Mouse (Mus musculus): ENCODE results near the gene Grk1. TPM values are rescaled to one million over a fixed set of nuclear protein-coding genes. Genes with fewer than 3 reads are reported as not detected.
A peak's percentile ranks its signal among the peaks of the same experiment; 100 is the strongest.

Grk1 gene
- total RNA-seq (2021): not detected

GRCm38 (mm10) chr8:13404666-13405131 is at the start of gene Grk1:
Gene Grk1, plus strand, starts transcription at chr8:13405081.
- intact Hi-C loops (cut with DNase I): no loop called here
- DNase-seq (ENCODE audit: low spot score in 2 of 2): no peak

GRCm38 (mm10) chr8:13356221-13356620 is 48.7 kb upstream of the Grk1 start:
- intact Hi-C loops (cut with DNase I): no loop called here
- DNase-seq (ENCODE audit: low spot score in 2 of 2): no peak

- intact Hi-C loops (cut with DNase I): no loop called here
- DNase-seq (ENCODE audit: low spot score in 2 of 2): no peak
Observed at GRCm38 (mm10) chr8:13356681-13357080, 48.2 kb upstream of the Grk1 start.

GRCm38 (mm10) chr8:13360213-13360612 is 44.7 kb upstream of the Grk1 start:
- intact Hi-C loops (cut with DNase I): no loop called here
- DNase-seq (ENCODE audit: low spot score in 2 of 2): no peak

- DNase-seq (ENCODE audit: low spot score in 2 of 2): no peak
- intact Hi-C loops (cut with DNase I): no loop called here
Observed at GRCm38 (mm10) chr8:13361865-13362264, 43.0 kb upstream of the Grk1 start.

GRCm38 (mm10) chr8:13373151-13373662 is 31.7 kb upstream of the Grk1 start:
- DNase-seq (ENCODE audit: low spot score in 2 of 2): no peak
- intact Hi-C loops (cut with DNase I): no loop called here

GRCm38 (mm10) chr8:13381630-13382029 is 23.3 kb upstream of the Grk1 start:
- no peak for DNase-seq (ENCODE audit: low spot score in 2 of 2)
- intact Hi-C loops (cut with DNase I): no loop called here

GRCm38 (mm10) chr8:13382536-13382935 is 22.3 kb upstream of the Grk1 start:
- no peak for DNase-seq (ENCODE audit: low spot score in 2 of 2)
- intact Hi-C loops (cut with DNase I): no loop called here

GRCm38 (mm10) chr8:13382999-13383398 is 21.9 kb upstream of the Grk1 start:
- intact Hi-C loops (cut with DNase I): no loop called here
- DNase-seq (ENCODE audit: low spot score in 2 of 2): no peak

GRCm38 (mm10) chr8:13386366-13386765 is 18.5 kb upstream of the Grk1 start:
- intact Hi-C loops (cut with DNase I): no loop called here
- DNase-seq (ENCODE audit: low spot score in 2 of 2): no peak

- DNase-seq (ENCODE audit: low spot score in 2 of 2): no peak
- intact Hi-C loops (cut with DNase I): no loop called here
Observed at GRCm38 (mm10) chr8:13387728-13388127, 17.2 kb upstream of the Grk1 start.

- intact Hi-C loops (cut with DNase I): no loop called here
- no peak for DNase-seq (ENCODE audit: low spot score in 2 of 2)
Observed at GRCm38 (mm10) chr8:13388744-13389143, 16.1 kb upstream of the Grk1 start.

- no peak for DNase-seq (ENCODE audit: low spot score in 2 of 2)
- intact Hi-C loops (cut with DNase I): no loop called here
Observed at GRCm38 (mm10) chr8:13393869-13394268, 11.0 kb upstream of the Grk1 start.

- no peak for DNase-seq (ENCODE audit: low spot score in 2 of 2)
- intact Hi-C loops (cut with DNase I): no loop called here
Observed at GRCm38 (mm10) chr8:13396725-13397124, 8.2 kb upstream of the Grk1 start, which contains the start of gene Atp4b. Gene Atp4b, minus strand, starts transcription at chr8:13396825.

- intact Hi-C loops (cut with DNase I): no loop called here
- no peak for DNase-seq (ENCODE audit: low spot score in 2 of 2)
Observed at GRCm38 (mm10) chr8:13403517-13403916, 1.4 kb upstream of the Grk1 start.

- intact Hi-C loops (cut with DNase I): no loop called here
- DNase-seq (ENCODE audit: low spot score in 2 of 2): no peak
Observed at GRCm38 (mm10) chr8:13406011-13406410, 1.1 kb downstream of the Grk1 start.

GRCm38 (mm10) chr8:13411597-13411996 is 6.7 kb downstream of the Grk1 start:
- intact Hi-C loops (cut with DNase I): loop anchor here (5.0 to 10.0 kb wide), 2 partner anchors 136 to 343 kb away; partner anchors contain the start of gene Cdc16
- DNase-seq (ENCODE audit: low spot score in 2 of 2): peak; percentile 49 to 62

- DNase-seq (ENCODE audit: low spot score in 2 of 2): peak; percentile 18 to 42
- intact Hi-C loops (cut with DNase I): loop anchor here (2.0 to 10.0 kb wide), 3 partner anchors 50 to 342 kb away; partner anchors contain the start of gene Cdc16
Observed at GRCm38 (mm10) chr8:13412891-13413558, 8.1 kb downstream of the Grk1 start.

GRCm38 (mm10) chr8:13413823-13414390 is 9.0 kb downstream of the Grk1 start:
- intact Hi-C loops (cut with DNase I): loop anchor here (2.0 to 10.0 kb wide), 3 partner anchors 49 to 341 kb away; partner anchors contain the start of gene Cdc16
- DNase-seq (ENCODE audit: low spot score in 2 of 2): no peak

- intact Hi-C loops (cut with DNase I): loop anchor here (10.0 kb wide), 1 partner anchor 339 kb away; the partner anchor contains the start of gene Cdc16
- DNase-seq (ENCODE audit: low spot score in 2 of 2): peak; percentile 25 to 54
Observed at GRCm38 (mm10) chr8:13415879-13416278, 11.0 kb downstream of the Grk1 start.

Measured in left cerebral cortex, postnatal 36 days (tissue).